Mouse (Mus musculus): ENCODE measurements at regions not wholly inside any gene's neighbourhood (a gene's known extent, or its start where the extent isn't known, plus 50 kb on each side); places are given as distances from the start of the nearest gene placed in this dataset.

DNA sequence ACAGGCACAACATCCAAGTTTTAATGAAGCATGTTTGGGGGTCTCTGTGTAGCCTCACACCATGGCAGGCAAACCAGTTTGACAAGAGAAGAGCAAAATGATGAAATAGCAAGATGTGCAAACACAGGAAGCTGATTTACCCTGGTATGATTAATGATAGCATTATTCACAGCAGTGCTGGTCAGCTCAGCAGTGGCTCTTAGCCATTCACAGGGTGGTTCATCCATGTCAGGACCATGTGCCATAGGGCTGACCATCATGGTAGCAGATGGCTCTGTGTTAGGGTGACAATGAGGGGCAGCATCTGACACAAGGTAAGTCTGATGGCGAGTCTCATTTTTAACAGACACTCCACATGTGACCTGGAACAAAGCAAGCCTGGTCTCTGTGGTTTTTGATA lies 443.1 kb upstream of the Arpp21 start:
- no peak overlapping the region for H3K4me3 ChIP-seq
- DNase-seq = no peak
- no peak for TF ChIP-seq CTCF (IDR thresholded peaks at IDR 0.05)
- H3K27ac ChIP-seq = no peak overlapping the region
- intact Hi-C loops (cut with DNase I) = no loop called here

GRCm38 (mm10) chr9:112675232-112675631 lies 439.5 kb upstream of the Arpp21 start:
- H3K4me3 ChIP-seq = no peak overlapping the region
- no peak for TF ChIP-seq CTCF (IDR thresholded peaks at IDR 0.05)
- no peak for DNase-seq
- H3K27ac ChIP-seq = no peak overlapping the region
- intact Hi-C loops (cut with DNase I) = no loop called here
